Mouse (Mus musculus): ENCODE measurements around the gene Tifab. TPM values are rescaled to one million over a fixed set of nuclear protein-coding genes. Genes with fewer than 3 reads are reported as not detected.

Tifab gene
- polyA plus RNA-seq, 1 experiment: 0.18 TPM

GRCm38 (mm10) chr13:56172901-56173545 lies 5.7 kb downstream of the Tifab start:
- no peaks in the 10 kb centered on the region for H3K27me3 ChIP-seq (ENCODE audit: control insufficient read depth, insufficient read depth, low read length, poor library complexity, severe bottlenecking)
- TF ChIP-seq EP300 (IDR thresholded peaks at IDR 0.05; ENCODE audit: insufficient read depth, low read depth, low read length) (no peak), CTCF (IDR thresholded peaks at IDR 0.05; ENCODE audit: low read depth, low read length) (no peak), POLR2A (IDR thresholded peaks at IDR 0.05; ENCODE audit: insufficient read depth, low read length) (no peak)
- H3K4me1 ChIP-seq (ENCODE audit: control insufficient read depth, insufficient read depth, low read length): no peaks in the 10 kb centered on the region

GRCm38 (mm10) chr13:56172106-56172505 lies 6.6 kb downstream of the Tifab start:
- no peak for TF ChIP-seq POLR2A (IDR thresholded peaks at IDR 0.05; ENCODE audit: insufficient read depth, low read length)
- TF ChIP-seq CTCF (IDR thresholded peaks at IDR 0.05; ENCODE audit: low read depth, low read length): no peak
- TF ChIP-seq EP300 (IDR thresholded peaks at IDR 0.05; ENCODE audit: insufficient read depth, low read depth, low read length): no peak
- H3K27ac ChIP-seq (ENCODE audit: insufficient read depth, low read length): no peak overlapping the region
- H3K9ac ChIP-seq (ENCODE audit: low read depth, poor library complexity, severe bottlenecking): no peak overlapping the region

More at GRCm38 (mm10) chr13:56172901-56173545, 5.7 kb downstream of the Tifab start:
- H3K36me3 ChIP-seq (ENCODE audit: control insufficient read depth, insufficient read depth, low read length, poor library complexity, severe bottlenecking): no peaks in the 10 kb centered on the region
- no peak overlapping the region for H3K4me3 ChIP-seq (ENCODE audit: low read depth, low read length)
- no peaks in the 10 kb centered on the region for H3K9me3 ChIP-seq (replicated peaks; ENCODE audit: control insufficient read depth, insufficient read depth, low read length, poor library complexity, severe bottlenecking)
- no peak overlapping the region for H3K27ac ChIP-seq (ENCODE audit: insufficient read depth, low read length)
- no peak overlapping the region for H3K9ac ChIP-seq (ENCODE audit: low read depth, poor library complexity, severe bottlenecking)

GRCm38 (mm10) chr13:56168403-56168781 lies 10.3 kb downstream of the Tifab start:
- Histone ChIP-seq H3K4me1 (ENCODE audit: control insufficient read depth, insufficient read depth, low read length) (no peaks in the 10 kb centered on the region), H3K9me3 (replicated peaks; ENCODE audit: control insufficient read depth, insufficient read depth, low read length, poor library complexity, severe bottlenecking) (no peaks in the 10 kb centered on the region), H3K4me3 (ENCODE audit: low read depth, low read length) (no peak overlapping the region), H3K9ac (ENCODE audit: low read depth, poor library complexity, severe bottlenecking) (no peak overlapping the region), H3K27me3 (ENCODE audit: control insufficient read depth, insufficient read depth, low read length, poor library complexity, severe bottlenecking) (no peaks in the 10 kb centered on the region), H3K36me3 (ENCODE audit: control insufficient read depth, insufficient read depth, low read length, poor library complexity, severe bottlenecking) (no peaks in the 10 kb centered on the region), H3K27ac (ENCODE audit: insufficient read depth, low read length) (no peak overlapping the region)
- TF ChIP-seq POLR2A (IDR thresholded peaks at IDR 0.05; ENCODE audit: insufficient read depth, low read length): no peak

More at GRCm38 (mm10) chr13:56172106-56172505, 6.6 kb downstream of the Tifab start:
- Histone ChIP-seq H3K4me1 (ENCODE audit: control insufficient read depth, insufficient read depth, low read length) (no peaks in the 10 kb centered on the region), H3K4me3 (ENCODE audit: low read depth, low read length) (no peak overlapping the region), H3K27me3 (ENCODE audit: control insufficient read depth, insufficient read depth, low read length, poor library complexity, severe bottlenecking) (no peaks in the 10 kb centered on the region), H3K36me3 (ENCODE audit: control insufficient read depth, insufficient read depth, low read length, poor library complexity, severe bottlenecking) (no peaks in the 10 kb centered on the region), H3K9me3 (replicated peaks; ENCODE audit: control insufficient read depth, insufficient read depth, low read length, poor library complexity, severe bottlenecking) (no peaks in the 10 kb centered on the region)

DNA sequence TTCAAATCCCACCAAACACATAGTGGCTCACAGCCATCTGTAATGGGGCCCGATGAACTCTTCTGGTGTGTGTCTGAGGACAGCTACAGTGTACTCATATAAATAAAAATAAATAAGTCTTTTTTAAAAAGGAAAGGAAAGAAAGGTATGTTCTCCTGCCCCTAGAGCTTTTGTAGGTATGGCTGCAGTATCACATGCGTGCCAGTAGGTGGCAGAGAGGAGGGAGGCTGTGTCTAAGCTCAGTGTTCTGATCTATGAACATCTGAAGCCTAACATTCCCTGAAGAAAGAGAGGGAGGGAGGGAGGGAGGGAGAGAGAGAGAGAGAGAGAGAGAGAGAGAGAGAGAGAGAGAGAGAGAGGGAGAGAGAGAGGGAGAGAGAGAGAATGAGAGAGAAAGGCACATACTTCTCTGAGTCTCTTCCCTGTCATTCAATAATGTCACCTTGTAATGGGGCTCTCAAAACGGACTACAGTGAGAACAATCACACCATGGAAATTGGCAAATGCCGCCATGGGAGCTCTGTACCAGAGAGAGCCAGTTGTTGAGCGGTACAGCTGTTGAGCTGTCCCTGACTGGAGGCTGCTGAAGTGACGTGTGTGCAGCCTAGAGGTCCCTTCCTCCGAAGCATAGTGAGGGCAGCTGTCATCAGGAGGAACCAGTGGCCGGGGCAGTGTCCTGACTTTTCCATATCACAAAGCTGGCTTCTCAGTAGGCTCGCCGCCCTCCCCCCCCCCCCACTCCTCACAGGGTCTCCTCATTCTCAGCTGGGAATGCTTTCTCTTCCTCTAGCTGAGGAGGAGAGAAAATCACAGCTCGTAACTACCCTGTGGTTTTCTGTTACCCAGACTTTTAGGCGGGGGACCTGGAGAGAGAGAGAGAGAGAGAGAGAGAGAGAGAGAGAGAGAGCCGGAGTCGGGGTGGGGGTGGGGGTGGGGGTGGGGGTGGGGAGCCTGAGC lies 11.0 kb downstream of the Tifab start:
- Histone ChIP-seq H3K27me3 (ENCODE audit: control insufficient read depth, insufficient read depth, low read length, poor library complexity, severe bottlenecking) (no peaks in the 10 kb centered on the region), H3K4me1 (ENCODE audit: control insufficient read depth, insufficient read depth, low read length) (no peaks in the 10 kb centered on the region), H3K4me3 (ENCODE audit: low read depth, low read length) (no peak overlapping the region), H3K9me3 (replicated peaks; ENCODE audit: control insufficient read depth, insufficient read depth, low read length, poor library complexity, severe bottlenecking) (no peaks in the 10 kb centered on the region), H3K9ac (ENCODE audit: low read depth, poor library complexity, severe bottlenecking) (no peak overlapping the region), H3K27ac (ENCODE audit: insufficient read depth, low read length) (no peak overlapping the region), H3K36me3 (ENCODE audit: control insufficient read depth, insufficient read depth, low read length, poor library complexity, severe bottlenecking) (no peaks in the 10 kb centered on the region)
- TF ChIP-seq EP300 (IDR thresholded peaks at IDR 0.05; ENCODE audit: insufficient read depth, low read depth, low read length): no peak
- peak; percentile 63 for TF ChIP-seq CTCF (IDR thresholded peaks at IDR 0.05; ENCODE audit: low read depth, low read length)

DNA sequence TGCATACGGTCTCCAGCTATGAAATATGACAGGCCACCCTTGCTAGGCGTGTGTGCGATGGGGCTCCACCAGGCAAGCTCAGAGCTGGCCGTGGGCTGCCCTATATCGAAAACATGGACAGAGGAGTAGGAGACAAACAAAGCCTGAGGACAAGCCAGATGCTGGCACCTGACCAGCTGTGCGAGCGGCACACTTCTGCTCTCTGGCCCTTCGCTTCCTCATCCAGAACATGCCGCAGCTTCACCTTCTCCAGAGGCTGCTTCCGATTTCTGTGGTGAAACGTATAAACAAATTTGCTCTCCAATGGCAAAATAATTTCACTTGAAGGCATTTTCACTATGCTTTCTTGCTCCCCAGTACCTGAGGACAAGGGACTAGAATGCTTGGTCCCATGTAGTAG lies 13.1 kb downstream of the Tifab start:
- TF ChIP-seq POLR2A (IDR thresholded peaks at IDR 0.05; ENCODE audit: insufficient read depth, low read length) (no peak), CTCF (IDR thresholded peaks at IDR 0.05; ENCODE audit: low read depth, low read length) (no peak), EP300 (IDR thresholded peaks at IDR 0.05; ENCODE audit: insufficient read depth, low read depth, low read length) (no peak)
- Histone ChIP-seq H3K36me3 (ENCODE audit: control insufficient read depth, insufficient read depth, low read length, poor library complexity, severe bottlenecking) (no peaks in the 10 kb centered on the region), H3K27me3 (ENCODE audit: control insufficient read depth, insufficient read depth, low read length, poor library complexity, severe bottlenecking) (no peaks in the 10 kb centered on the region), H3K4me3 (ENCODE audit: low read depth, low read length) (no peak overlapping the region), H3K4me1 (ENCODE audit: control insufficient read depth, insufficient read depth, low read length) (no peaks in the 10 kb centered on the region), H3K27ac (ENCODE audit: insufficient read depth, low read length) (no peak overlapping the region), H3K9me3 (replicated peaks; ENCODE audit: control insufficient read depth, insufficient read depth, low read length, poor library complexity, severe bottlenecking) (no peaks in the 10 kb centered on the region), H3K9ac (ENCODE audit: low read depth, poor library complexity, severe bottlenecking) (no peak overlapping the region)

GRCm38 (mm10) chr13:56164372-56164771 lies 14.3 kb downstream of the Tifab start:
- H3K9ac ChIP-seq (ENCODE audit: low read depth, poor library complexity, severe bottlenecking): no peak overlapping the region
- no peaks in the 10 kb centered on the region for H3K4me1 ChIP-seq (ENCODE audit: control insufficient read depth, insufficient read depth, low read length)
- no peaks in the 10 kb centered on the region for H3K36me3 ChIP-seq (ENCODE audit: control insufficient read depth, insufficient read depth, low read length, poor library complexity, severe bottlenecking)
- H3K4me3 ChIP-seq (ENCODE audit: low read depth, low read length): no peak overlapping the region
- TF ChIP-seq CTCF (IDR thresholded peaks at IDR 0.05; ENCODE audit: low read depth, low read length): no peak
- no peak for TF ChIP-seq EP300 (IDR thresholded peaks at IDR 0.05; ENCODE audit: insufficient read depth, low read depth, low read length)
- no peak for TF ChIP-seq POLR2A (IDR thresholded peaks at IDR 0.05; ENCODE audit: insufficient read depth, low read length)
- H3K9me3 ChIP-seq (replicated peaks; ENCODE audit: control insufficient read depth, insufficient read depth, low read length, poor library complexity, severe bottlenecking): no peaks in the 10 kb centered on the region
- no peak overlapping the region for H3K27ac ChIP-seq (ENCODE audit: insufficient read depth, low read length)
- H3K27me3 ChIP-seq (ENCODE audit: control insufficient read depth, insufficient read depth, low read length, poor library complexity, severe bottlenecking): no peaks in the 10 kb centered on the region
